Mouse (Mus musculus): ENCODE data around the gene Lifr. TPM values are rescaled to one million over a fixed set of nuclear protein-coding genes. Genes with fewer than 3 reads are reported as not detected.

Gene Lifr
- total RNA-seq, 1 experiment from 2014 or later = 10.7 TPM

- no peak for ATAC-seq (replicated peaks; ENCODE audit: insufficient number of reproducible peaks, low FRiP score, low TSS enrichment, poor library complexity, severe bottlenecking)
These were observed 28.4 kb downstream of the Lifr start for GRCm38 (mm10) chr15:7118849-7119248.

- ATAC-seq (replicated peaks; ENCODE audit: insufficient number of reproducible peaks, low FRiP score, low TSS enrichment, poor library complexity, severe bottlenecking) = no peak
These were observed 29.6 kb downstream of the Lifr start for GRCm38 (mm10) chr15:7119930-7120512.

- no peak for ATAC-seq (replicated peaks; ENCODE audit: insufficient number of reproducible peaks, low FRiP score, low TSS enrichment, poor library complexity, severe bottlenecking)
These were observed 33.5 kb downstream of the Lifr start for GRCm38 (mm10) chr15:7123781-7124450.

GRCm38 (mm10) chr15:7126171-7126570, 35.8 kb downstream of the Lifr start:
- no peak for ATAC-seq (replicated peaks; ENCODE audit: insufficient number of reproducible peaks, low FRiP score, low TSS enrichment, poor library complexity, severe bottlenecking)

DNA sequence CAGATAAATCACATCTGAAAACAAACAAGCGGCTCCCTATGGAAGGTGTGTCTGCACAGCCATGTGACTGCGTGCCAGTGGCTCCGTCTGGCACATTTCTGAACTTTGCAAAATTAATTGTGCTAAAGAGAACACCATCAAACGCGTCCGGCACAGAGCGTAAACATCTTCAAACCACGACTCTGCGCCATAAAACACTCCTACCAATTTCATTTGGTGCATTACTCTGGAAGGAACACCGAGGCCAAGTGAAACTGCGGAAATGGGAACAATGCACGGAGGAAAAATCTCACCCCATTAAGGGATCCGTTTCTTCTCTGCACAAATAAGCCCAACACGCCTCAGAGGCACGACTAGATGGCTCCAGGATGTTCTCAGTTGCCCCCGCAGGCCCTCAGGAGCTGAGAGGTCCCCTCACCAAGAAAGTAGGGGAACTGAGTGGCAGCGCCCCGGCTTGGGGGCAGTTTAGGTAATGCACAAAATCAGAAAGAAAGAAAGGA, 38.3 kb downstream of the Lifr start:
- no peak for ATAC-seq (replicated peaks; ENCODE audit: insufficient number of reproducible peaks, low FRiP score, low TSS enrichment, poor library complexity, severe bottlenecking)

DNA sequence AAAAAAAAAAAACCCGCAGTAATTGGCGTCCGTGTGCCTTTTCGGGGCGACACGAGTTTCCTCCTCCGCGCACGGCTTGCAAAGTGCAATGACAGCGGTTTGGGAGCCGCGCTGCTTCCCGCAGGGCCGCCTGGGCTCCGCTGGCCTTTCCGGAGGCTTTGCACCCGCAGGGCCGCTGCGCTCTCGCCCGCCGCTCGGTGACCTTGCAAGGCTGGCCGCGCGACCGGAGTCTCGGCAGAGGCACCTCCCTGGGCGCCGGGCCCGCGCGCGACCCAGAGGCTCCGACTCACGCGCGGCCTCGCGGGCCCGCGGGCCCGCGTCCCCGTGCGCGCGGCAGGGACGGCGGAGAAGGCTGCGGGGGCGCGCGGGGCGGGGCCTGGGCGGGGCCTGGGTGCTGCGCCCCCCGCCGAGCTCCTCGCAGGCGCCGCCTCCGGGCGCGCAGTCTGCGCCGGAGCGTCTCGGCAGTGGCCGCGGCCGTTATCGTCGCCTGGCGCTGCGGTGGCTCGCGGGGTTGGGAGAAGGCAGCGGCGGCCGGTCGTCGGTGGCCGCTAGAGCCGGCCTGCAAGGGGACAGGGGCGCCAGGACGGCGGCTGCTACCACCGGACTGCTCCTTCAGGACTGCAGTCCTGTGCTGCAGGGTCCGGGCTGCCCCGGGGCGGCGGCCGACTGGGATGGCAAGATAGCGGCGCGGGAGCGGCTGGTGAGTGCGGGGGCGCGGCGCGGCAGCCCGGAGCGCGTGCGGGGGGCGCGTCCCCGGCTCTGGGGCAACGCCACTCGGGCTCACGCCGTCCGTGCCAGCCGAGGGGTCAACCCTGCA, 38.9 kb downstream of the Lifr start:
- ATAC-seq (replicated peaks; ENCODE audit: insufficient number of reproducible peaks, low FRiP score, low TSS enrichment, poor library complexity, severe bottlenecking) = no peak

- ATAC-seq (replicated peaks; ENCODE audit: insufficient number of reproducible peaks, low FRiP score, low TSS enrichment, poor library complexity, severe bottlenecking) = no peak
These were observed 39.5 kb downstream of the Lifr start for GRCm38 (mm10) chr15:7129944-7130287.

DNA sequence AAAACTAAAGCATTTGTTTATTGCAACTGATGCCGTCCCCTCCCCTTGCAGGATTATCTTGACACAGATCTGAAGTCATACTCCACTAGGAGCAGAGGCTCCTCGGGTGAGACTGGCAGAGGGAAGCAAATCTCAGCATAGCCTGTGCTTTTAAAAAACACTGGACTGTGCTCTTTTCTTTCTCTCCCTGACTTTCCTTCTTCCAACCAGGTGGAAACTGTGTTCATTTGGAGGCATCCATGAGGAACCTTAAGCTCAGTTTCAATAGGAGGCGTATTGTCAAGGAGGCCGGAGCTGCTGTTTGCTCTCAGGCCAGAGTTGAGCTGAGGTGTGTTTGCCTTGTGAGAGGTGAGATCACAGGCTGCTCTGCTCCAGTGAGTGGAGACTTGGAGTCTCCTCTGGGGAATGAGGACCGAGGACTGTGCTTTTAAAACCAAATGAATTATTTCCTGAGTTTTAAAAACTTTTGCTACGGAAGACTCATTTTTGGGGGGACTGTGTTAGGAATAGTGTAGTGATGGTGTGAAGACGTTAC, 40.3 kb downstream of the Lifr start:
- no peak for ATAC-seq (replicated peaks; ENCODE audit: insufficient number of reproducible peaks, low FRiP score, low TSS enrichment, poor library complexity, severe bottlenecking)

DNA sequence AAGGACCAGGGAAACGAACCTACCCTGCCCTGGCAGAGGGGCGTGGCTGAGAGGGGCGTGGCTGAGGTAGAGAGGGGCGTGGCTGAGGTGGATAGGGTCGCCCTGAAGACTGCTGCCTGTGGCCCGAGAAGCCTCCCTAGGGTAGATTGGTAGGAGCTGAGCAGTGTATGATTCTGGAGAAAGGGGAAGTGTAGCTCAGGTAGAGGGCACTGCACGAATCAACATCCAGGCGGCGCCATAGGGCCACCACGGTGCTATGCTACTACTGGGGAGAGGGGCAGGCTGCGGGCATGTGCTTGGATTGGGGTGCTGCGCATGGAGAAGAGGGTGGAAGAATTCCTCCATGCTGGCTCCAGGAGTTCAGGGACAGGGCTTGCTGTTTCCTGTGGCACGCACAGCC, 42.3 kb downstream of the Lifr start:
- ATAC-seq (replicated peaks; ENCODE audit: insufficient number of reproducible peaks, low FRiP score, low TSS enrichment, poor library complexity, severe bottlenecking) = peak; percentile 62; the same call in 1 of the 2 replicates

DNA sequence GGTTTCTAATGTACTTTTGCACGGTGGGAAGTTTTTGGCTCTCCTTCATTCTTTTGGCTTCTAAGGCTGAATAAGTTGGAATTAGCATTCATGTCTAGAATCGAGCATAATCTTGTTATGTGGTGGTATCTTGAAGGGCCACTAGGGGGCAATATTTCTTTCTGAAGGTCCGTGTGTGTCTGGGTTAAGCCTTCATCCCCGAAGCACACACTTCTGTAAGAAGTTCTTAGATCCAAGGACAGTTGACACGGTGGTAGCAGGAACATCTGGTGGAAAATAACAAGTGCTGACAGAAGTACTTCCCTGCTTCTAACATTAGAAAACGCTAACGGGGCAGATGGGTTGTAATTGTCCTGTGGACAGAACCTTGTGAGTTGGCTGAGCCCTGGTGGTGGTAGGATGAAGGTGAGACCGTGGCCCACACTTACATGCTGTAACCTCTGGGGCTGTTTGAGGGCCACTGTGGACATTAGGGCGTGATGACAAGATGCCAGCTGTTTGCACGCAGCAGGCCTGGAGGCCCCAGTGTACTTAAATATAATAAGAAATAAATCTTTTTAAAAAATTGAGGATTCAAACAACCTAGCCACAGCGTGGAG, 44.1 kb downstream of the Lifr start:
- no peak for ATAC-seq (replicated peaks; ENCODE audit: insufficient number of reproducible peaks, low FRiP score, low TSS enrichment, poor library complexity, severe bottlenecking)

DNA sequence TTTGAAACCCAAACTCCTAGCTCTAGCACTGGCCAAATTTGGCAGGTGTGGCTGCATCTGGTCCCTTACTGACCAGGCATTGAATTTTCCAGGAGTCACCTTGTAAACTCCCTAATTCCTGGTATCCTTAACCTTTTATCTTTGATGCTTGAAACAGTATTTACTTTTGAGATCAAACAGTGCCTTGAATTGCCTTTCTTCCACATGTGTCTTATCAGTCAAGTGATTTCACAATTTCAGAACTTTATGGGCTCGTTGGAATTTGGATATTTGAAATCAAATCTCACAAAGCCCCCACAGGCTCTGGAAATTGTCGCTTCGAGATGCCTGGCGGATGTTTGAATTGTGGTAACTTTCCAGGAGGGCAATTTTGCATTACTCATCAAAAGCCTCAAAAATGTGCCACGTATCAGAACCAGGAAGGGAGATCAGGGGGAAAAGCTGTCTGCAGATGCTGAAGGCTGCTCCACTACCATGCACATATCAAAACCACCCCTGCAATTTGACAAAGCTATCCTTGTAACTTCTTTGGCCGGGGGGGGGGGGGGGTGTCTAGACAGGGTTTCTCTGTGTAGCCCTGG, 45.7 kb downstream of the Lifr start:
- ATAC-seq (replicated peaks; ENCODE audit: insufficient number of reproducible peaks, low FRiP score, low TSS enrichment, poor library complexity, severe bottlenecking) = no peak

DNA sequence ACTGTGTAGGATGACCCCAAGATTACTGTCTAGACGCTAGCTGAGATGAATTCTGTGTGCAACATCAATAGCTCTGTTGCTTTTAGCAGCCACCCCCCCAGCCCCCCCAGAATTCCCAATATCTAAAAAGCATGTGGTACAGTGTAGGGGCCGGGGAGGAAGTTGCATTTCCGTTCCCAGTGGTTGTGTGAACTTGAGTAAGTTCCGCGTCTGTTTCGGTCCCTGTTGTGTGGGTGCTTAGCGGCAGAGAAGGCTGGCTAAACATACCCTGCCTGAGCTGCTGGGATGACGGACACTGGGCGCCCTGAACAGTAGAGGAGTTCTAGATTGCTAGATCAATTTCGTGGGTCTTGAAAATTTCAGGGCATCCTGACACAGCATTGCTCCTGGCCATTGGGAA, 46.5 kb downstream of the Lifr start:
- ATAC-seq (replicated peaks; ENCODE audit: insufficient number of reproducible peaks, low FRiP score, low TSS enrichment, poor library complexity, severe bottlenecking) = no peak

- ATAC-seq (replicated peaks; ENCODE audit: insufficient number of reproducible peaks, low FRiP score, low TSS enrichment, poor library complexity, severe bottlenecking) = no peak
These were observed 47.2 kb downstream of the Lifr start for GRCm38 (mm10) chr15:7137607-7138006.

GRCm38 (mm10) chr15:7138471-7138870, 48.1 kb downstream of the Lifr start:
- ATAC-seq (replicated peaks; ENCODE audit: insufficient number of reproducible peaks, low FRiP score, low TSS enrichment, poor library complexity, severe bottlenecking) = no peak

DNA sequence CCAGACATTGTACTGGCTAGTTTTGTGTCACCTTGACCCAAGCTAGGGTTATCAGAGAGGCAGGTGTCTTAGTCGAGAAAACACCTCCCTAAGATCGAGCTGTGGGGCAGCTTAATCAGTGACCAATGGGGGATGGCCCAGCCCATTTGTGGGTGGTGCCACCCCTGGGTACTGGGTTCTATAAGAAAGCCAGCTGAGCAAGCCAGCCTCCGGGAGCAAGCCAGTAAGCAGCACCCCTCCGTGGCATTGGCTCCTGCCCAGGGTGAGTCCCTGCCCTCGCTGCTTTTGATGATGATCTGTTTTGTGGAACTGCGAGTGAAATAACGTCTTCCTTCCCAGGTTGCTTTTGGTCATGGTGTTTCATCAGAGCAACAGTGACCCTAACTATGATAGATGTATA, 49.9 kb downstream of the Lifr start:
- ATAC-seq (replicated peaks; ENCODE audit: insufficient number of reproducible peaks, low FRiP score, low TSS enrichment, poor library complexity, severe bottlenecking) = no peak

- ATAC-seq (replicated peaks; ENCODE audit: insufficient number of reproducible peaks, low FRiP score, low TSS enrichment, poor library complexity, severe bottlenecking) = no peak
These were observed 50.8 kb downstream of the Lifr start for GRCm38 (mm10) chr15:7141246-7141645.

- ATAC-seq (replicated peaks; ENCODE audit: insufficient number of reproducible peaks, low FRiP score, low TSS enrichment, poor library complexity, severe bottlenecking) = no peak
These were observed 53.3 kb downstream of the Lifr start for GRCm38 (mm10) chr15:7143689-7144170.

- no peak for ATAC-seq (replicated peaks; ENCODE audit: insufficient number of reproducible peaks, low FRiP score, low TSS enrichment, poor library complexity, severe bottlenecking)
These were observed 54.1 kb downstream of the Lifr start for GRCm38 (mm10) chr15:7144542-7144941.

DNA sequence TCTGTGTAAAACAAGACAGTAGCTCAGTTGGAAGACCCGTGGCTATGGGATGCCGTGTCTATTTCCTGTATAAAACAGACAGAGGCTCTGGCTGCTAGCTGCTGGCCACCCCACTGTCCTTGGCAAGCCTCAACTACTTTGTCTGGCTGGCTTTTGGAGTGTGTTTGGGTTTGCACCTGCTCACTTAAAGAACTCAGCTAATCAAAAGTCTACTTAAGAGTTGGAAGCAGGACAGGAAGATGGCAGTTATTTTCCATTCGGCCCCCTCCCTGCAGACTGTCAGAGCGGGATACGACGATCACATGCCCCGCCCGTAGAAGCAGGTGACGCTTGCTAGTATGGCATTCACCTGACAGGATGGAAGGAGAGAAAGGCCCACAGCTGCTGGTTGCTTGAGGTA, 54.5 kb downstream of the Lifr start:
- ATAC-seq (replicated peaks; ENCODE audit: insufficient number of reproducible peaks, low FRiP score, low TSS enrichment, poor library complexity, severe bottlenecking) = no peak
